Mouse (Mus musculus): Measurements from ENCODE around the gene Ferd3l.

Ferd3l gene

GRCm38 (mm10) chr12:33928331-33929192, at the start of gene Ferd3l:
Gene Ferd3l, plus strand, starts transcription at chr12:33928425.
- DNase-seq (ENCODE audit: low read depth, low spot score): no peak

GRCm38 (mm10) chr12:33893956-33894355, 34.3 kb upstream of the Ferd3l start:
- no peak for DNase-seq (ENCODE audit: low read depth, low spot score)

DNA sequence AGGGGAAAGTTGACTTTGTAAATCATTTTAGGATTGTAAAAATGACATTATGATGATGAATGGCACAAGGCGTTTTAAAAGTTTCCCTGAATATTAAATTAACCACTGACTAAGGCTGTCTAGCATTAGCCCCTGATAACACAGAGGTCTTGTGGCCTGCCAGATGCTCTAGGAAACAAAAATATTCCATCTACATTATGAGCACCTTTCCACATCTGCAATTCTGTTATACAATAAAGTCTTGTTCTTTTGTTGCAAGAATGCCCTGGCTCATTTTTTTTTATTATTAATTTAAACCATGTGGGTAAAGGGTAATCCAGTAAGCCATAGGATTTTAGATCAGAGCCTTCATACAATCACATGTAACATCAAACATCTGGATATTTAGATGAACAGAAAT, 33.6 kb upstream of the Ferd3l start:
- no peak for DNase-seq (ENCODE audit: low read depth, low spot score)

DNA sequence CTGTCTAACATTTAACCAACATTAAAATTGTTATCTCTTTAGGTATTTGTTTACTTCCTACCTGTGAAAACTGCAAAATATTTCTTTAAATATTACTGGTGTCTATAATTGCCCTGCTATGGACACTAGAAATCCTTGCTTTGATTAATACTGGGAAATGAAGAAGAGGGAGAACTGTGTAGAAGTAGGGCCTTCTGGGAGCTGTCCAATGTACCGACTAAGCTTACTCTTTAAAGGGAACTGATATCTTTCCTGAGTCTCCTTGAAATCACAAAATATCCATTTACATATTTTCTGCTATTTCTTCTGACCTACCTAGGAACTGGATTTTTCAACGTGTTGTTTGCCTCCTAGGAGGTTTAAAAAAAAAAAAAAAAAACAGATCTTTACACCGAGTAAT, 1.5 kb upstream of the Ferd3l start:
- no peak for DNase-seq (ENCODE audit: low read depth, low spot score)

- no peak for DNase-seq (ENCODE audit: low read depth, low spot score)
These were observed 709 bp upstream of the Ferd3l start for GRCm38 (mm10) chr12:33927334-33928098.

DNA sequence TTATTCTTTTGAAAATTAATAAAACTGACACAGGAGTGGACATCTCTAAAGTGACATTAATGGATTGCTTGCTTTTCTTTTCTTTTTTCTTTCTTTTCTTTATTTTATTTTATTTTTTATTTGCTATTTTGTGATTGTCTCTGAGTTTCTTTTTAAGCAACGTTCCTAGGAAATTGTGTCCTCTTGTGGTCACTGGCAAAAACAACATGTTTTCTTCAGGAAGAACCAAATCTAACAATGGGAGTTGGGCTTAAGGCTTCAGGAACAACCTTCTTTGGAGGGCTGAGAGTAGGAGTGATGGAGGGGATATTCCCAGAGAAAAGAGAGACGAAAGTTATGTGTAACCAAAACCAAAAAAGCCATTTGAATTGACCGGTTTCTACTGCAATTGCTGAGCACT, 24.6 kb downstream of the Ferd3l start:
- DNase-seq (ENCODE audit: low read depth, low spot score): no peak

DNA sequence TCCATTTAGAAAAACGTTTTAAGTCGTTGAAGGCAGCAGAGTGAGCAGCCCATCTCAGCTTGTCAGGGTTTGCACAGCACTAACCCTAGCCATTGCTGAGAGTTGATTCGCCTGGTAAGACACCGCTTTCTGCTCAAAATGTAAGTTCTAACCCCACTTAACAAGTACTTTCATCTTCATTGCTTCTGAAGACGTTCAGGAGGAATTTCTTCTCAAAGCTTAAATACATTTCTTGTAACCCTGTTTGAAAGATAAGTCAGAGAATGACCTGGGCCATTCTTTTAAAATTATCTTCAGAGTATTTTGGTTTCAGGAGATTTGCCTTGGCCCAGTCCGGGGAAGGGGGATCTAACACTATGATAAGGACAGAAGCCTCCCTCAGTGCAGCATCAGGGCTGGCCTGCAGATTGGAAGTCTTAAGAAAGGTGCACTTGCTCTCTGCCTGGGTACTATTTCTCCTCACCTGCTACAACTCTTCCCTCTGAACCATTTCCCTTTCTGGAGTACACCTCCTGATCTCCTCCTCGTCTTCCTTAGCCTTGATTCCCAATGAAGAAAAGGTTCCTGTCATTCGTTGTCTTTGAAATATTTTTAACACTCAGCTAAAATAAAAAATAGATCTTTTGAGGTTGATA, 26.8 kb downstream of the Ferd3l start:
- DNase-seq (ENCODE audit: low read depth, low spot score): no peak

DNA sequence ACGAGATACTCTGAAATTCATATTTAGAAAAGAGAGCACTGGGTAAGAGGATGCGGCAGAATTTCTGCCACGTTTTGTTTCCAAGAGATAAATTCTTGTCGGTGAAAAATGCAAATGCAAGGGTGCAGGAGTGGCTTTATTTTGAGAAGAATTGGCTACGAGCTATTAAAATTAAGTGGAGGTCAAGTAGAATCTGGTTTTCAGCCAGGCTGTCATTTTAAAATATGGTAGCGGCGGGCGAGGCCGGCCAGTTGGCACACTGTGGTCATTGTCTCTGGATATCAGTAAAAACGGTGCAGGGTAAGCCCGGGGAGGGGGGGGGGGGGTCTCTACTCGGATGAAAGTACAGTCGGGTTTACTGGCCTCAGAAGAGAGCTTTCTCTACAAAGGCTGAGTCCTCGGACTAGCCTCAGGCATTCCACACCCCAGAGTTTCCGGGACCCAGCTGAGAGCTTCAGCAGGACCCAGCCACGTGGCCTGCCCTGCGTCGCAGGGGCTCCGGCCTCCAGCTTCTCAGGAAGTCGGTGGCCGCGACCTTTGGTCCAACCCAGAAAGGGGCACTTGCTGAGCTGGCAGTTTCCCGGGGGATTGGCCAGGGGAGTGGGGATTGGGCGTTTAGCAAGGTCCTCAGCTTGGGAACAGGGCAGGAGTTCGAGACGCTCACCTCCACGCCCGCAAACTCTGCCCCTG, 27.5 kb downstream of the Ferd3l start:
- no peak for DNase-seq (ENCODE audit: low read depth, low spot score)

DNA sequence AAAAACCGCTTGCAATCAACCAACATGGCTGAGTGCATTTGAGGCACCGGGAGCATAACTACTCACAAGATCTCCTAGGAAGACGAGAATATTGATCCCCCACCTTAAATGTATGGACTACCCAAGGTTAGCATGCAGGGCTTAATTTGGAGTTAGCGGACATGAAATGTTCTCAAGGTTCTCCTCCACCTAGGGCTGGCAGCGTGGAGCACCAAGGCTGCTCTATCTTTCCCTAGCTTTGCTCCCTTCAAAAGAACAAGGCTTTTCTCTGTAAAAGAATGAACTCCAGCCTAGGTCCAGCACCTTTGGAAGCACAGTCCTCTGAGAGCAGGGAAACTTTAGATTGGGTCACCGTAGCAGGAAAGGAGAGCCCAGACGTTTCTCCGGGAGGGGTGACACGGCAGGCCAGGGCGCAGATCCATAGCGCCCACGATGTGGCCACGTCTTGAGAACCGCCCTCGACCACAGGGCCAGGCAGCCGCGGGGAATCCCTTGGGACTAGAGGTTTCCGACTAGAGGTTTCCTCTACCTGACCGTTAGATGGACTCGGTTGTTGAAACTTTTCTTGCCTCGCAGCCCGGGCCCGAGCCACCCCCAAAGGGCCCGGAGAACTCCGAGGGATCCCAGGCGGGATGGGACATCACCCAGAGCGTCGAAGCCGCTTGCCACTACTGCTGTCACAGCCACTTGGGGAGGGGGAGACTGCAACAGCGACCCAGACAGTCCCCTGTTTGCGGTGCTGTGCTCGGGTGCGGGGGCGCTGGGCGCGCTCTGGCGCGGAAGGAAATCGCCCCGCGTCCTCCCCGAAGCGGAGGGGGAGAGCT, 28.6 kb downstream of the Ferd3l start:
- no peak for DNase-seq (ENCODE audit: low read depth, low spot score)

DNA sequence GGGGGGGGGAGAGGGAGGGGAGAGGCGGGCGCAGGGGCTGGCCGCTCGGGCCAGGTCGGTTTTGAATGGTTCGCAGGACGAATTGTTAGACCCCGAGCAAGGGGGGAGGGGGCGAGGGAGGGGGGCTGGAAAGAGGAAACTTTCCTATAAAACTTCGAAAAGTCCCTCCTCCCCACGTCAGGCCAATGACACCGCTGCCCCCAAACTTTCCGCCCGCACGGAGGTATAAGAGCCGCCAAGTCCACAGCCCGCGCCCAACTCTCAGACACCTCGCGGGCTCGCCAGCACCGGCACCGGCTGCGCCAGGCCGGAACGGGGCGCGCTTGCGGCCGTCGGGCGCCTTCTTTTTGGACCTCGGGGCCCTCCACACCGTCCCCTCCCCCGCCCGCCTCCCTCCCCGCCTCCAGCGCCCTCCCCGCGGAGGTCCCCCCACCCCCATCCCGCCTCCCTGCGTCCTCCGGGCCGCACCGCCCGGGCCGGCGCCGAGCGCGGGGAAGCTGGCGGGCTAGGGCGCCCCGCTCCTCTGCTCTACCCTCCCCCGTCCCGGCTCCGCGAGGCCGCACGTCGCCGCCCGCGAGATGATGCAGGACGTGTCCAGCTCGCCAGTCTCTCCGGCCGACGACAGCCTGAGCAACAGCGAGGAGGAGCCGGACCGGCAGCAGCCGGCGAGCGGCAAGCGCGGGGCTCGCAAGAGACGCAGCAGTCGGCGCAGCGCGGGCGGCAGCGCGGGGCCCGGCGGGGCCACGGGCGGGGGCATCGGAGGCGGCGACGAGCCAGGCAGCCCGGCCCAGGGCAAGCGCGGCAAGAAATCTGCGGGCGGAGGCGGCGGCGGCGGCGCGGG, 29.4 kb downstream of the Ferd3l start, which contains the start of gene Twist1:
Gene Twist1 (plus strand): TSS at position 272 of the 841 bp plus-strand sequence.
- DNase-seq (ENCODE audit: low read depth, low spot score): no peak

GRCm38 (mm10) chr12:33958241-33959194, 30.3 kb downstream of the Ferd3l start:
- DNase-seq (ENCODE audit: low read depth, low spot score): no peak

GRCm38 (mm10) chr12:33959206-33959605, 31.0 kb downstream of the Ferd3l start:
- no peak for DNase-seq (ENCODE audit: low read depth, low spot score)

- DNase-seq (ENCODE audit: low read depth, low spot score): no peak
These were observed 31.6 kb downstream of the Ferd3l start for GRCm38 (mm10) chr12:33959846-33960245.

GRCm38 (mm10) chr12:33961013-33961412, 32.8 kb downstream of the Ferd3l start:
- no peak for DNase-seq (ENCODE audit: low read depth, low spot score)

DNA sequence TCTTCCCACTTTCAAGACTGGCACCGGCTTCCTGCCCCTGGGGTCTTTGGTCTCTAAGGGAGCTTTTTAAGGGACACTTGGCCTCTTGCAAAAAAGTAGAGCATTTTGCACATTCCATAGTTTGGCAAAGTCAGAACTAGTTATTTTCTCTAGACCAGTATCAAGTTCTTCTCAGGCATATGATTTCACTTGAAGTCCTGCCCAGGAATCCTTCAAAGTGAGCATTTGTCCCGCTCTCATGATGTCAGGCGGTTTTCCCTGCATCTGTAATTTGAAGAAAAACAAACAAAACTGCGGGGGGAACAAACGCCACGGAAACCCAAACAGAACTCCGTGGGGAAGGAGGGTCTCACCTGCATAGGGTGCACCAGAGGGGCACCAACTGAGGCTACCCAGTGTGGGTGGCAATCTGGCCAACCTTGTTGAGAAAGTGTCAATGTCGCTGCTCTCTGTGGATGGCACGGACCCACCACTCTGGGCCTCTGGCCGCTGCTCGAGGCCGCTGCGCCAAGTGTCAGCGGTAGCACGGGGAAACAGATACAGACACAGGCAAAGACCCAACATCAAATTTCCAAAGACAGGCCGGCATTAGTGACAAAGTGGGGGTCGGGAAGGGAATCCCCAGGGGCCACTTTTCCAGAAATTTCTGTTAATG, 34.0 kb downstream of the Ferd3l start:
- DNase-seq (ENCODE audit: low read depth, low spot score): no peak

- DNase-seq (ENCODE audit: low read depth, low spot score): no peak
These were observed 34.5 kb downstream of the Ferd3l start for GRCm38 (mm10) chr12:33962773-33963130.

- DNase-seq (ENCODE audit: low read depth, low spot score): no peak
These were observed 35.6 kb downstream of the Ferd3l start for GRCm38 (mm10) chr12:33963671-33964369.

DNA sequence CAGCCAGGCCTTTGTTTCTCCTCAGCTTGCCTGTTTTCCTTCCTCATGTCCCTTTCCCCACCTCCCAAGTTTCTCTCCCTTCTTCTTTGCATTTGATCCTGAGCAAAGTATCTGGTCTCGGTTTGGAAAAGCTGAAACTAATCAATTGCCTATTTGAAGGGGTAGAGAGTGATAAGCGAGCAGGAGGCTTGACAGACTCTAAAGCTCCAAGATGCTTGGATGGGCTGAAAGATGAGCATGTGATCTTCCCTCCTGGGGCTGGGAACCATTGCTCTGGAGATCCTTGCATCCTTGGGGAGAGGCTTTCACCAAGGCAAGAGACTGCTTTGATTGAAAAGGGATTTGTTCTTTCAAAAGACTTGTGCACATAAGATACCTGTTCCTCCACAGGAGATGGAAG, 36.2 kb downstream of the Ferd3l start:
- DNase-seq (ENCODE audit: low read depth, low spot score): no peak
